Mouse (Mus musculus) G1E (cell line): Measurements from ENCODE around the gene Snta1.

ENCODE experiments used
- CTCF ChIP-seq: IDR thresholded peaks from 2 replicates; pipeline ENCODE4 v1.5.1; 2012; ENCODE audit warnings: low read depth, low read length, inconsistent platforms, mixed read lengths
- GATA1 ChIP-seq: IDR thresholded peaks from 2 replicates; pipeline ENCODE4 v1.6.1; 2012; ENCODE audit warnings: borderline replicate concordance, low read length, inconsistent platforms, mixed read lengths
- GATA2 ChIP-seq: IDR thresholded peaks from 2 replicates; pipeline ENCODE4 v1.6.1; 2012; ENCODE audit warnings: low read depth, low read length, inconsistent platforms, borderline replicate concordance
- POLR2AphosphoS5 ChIP-seq: IDR thresholded peaks from 2 replicates; pipeline ENCODE4 v1.6.1; 2012; ENCODE audit warnings: low read depth, low read length, inconsistent platforms; ENCODE audit not compliant: insufficient replicate concordance
- TAL1 ChIP-seq: conservative IDR thresholded peaks from 2 replicates; pipeline ENCODE4 v1.6.1; 2012; ENCODE audit warnings: low read depth, low read length, inconsistent platforms, mixed read lengths

GRCm38 (mm10) chr2:154436458-154437190 lies 28.7 kb upstream of the Snta1 start, which contains the start of gene Cbfa2t2:
- no peak for TF ChIP-seq CTCF
- TF ChIP-seq TAL1 = no peak
- no peak for TF ChIP-seq GATA1
- TF ChIP-seq POLR2AphosphoS5 = no peak
- no peak for TF ChIP-seq GATA2
